Mouse (Mus musculus) monocyte, adult 2 months (primary cell): ENCODE results near the gene Cped1.

Experiments used
- DNase-seq, 2 experiments: peaks; one replicate each; pipeline ENCODE4 v3.0.0; 2022; ENCODE audit warnings: low spot score in 2 of 2, low read depth in 1 of 2

Cped1 gene

GRCm38 (mm10) chr6:22289461-22290021 is 303.8 kb downstream of the Cped1 start:
- DNase-seq = no peak

GRCm38 (mm10) chr6:22290790-22291189 is 305.1 kb downstream of the Cped1 start:
- no peak for DNase-seq

DNA sequence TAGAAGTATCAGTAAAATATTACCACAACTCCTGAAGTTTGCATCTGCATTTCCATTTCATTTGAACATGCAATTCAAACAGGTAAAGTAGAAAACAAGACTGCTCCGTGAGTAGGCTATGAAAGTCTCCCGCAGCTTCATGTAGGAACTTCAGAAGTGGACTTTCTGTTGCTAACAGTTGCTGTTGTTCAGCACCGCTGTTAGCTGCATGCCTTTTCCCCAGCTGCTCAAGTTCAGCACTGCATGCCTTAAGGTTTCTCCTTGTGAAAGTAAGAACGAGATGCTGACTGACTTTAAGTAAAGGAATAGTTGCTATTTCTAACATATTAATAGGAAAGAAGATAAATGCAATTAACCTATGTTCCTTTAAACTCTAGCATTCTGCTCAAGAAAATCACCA is 306.3 kb downstream of the Cped1 start:
- DNase-seq = no peak

GRCm38 (mm10) chr6:22293922-22294321 is 308.2 kb downstream of the Cped1 start:
- no peak for DNase-seq

DNA sequence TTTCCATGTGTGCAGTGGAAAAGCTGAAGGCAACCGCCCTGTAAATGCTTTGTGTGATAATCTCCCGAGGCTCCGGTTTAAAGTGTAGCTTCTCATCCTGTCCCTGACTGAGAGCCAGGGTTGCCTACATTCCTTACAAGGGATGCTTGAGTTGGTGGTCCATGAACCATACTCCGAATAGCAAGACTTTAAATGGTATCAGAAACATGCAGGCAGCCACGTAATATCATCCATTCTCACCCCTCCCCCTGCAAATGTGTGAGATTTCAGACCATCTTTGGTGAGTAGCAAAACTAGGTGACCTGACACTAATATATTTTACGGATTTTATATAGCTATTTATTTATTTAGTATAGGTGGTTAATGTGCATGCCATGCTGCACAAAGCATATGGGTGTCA is 311.3 kb downstream of the Cped1 start:
- DNase-seq = no peak

- no peak for DNase-seq
Observed at GRCm38 (mm10) chr6:22298059-22298458, 312.3 kb downstream of the Cped1 start.
